Comparison of ENCODE assay signal across 20 mouse cellular contexts in genomic region chr6:147607613-147608012, GRCm38 (mm10).
DNase-seq lines count a peak whose midpoint lies in the region; ATAC-seq and TF ChIP-seq lines count a peak whose summit lies in the region.
"Had no signal": no experiment of that assay in that cellular context is flagged by ENCODE, and none has a peak within 500 bp of the region (broad histone marks: within the 10 kb centered on the region; RNA-seq: fewer than 3 reads in every experiment).

No protein-coding gene starts in this region.

- 0 out of 2 replicates have a peak, but pooled peaks have one; percentile 27 for ATAC-seq in heart, embryonic 12.5 days (ENCODE audit: insufficient number of reproducible peaks, low FRiP score)
- ATAC-seq in midbrain, embryonic 11.5 days (ENCODE audit: low FRiP score), result peak; percentile 49
- no peak for ATAC-seq in midbrain, postnatal 0 days (ENCODE audit: low FRiP score)
- ATAC-seq: hindbrain, postnatal 0 days; Patski had no signal

- H3K9ac ChIP-seq in heart, embryonic 12.5 days, result no peak overlapping the region
- H3K9ac ChIP-seq in heart, adult 2 months (ENCODE audit: low read depth, low read length), result no peak overlapping the region
- H3K9ac ChIP-seq in midbrain, embryonic 11.5 days (ENCODE audit: low read length), result no peak overlapping the region
- H3K9ac ChIP-seq in midbrain, postnatal 0 days (replicated peaks; ENCODE audit: low read length, poor library complexity, severe bottlenecking), result no peak overlapping the region
- H3K9ac ChIP-seq: embryonic facial prominence, embryonic 12.5 days; liver, embryonic 14.5 days; midbrain, embryonic 12.5 days had no signal

- no peaks in the 10 kb centered on the region for H3K36me3 ChIP-seq in heart, embryonic 12.5 days
- H3K36me3 ChIP-seq in heart, adult 2 months (ENCODE audit: control insufficient read depth, insufficient read depth, low read length), result no peaks in the 10 kb centered on the region
- no peaks in the 10 kb centered on the region for H3K36me3 ChIP-seq in midbrain, embryonic 11.5 days (ENCODE audit: control insufficient read depth, insufficient read depth, low read length)
- no peaks in the 10 kb centered on the region for H3K36me3 ChIP-seq in midbrain, postnatal 0 days (ENCODE audit: insufficient read depth, low read length)
- H3K36me3 ChIP-seq: embryonic facial prominence, embryonic 12.5 days; midbrain, embryonic 12.5 days had no signal

- DNase-seq in heart, adult 2 months, result no peak
- DNase-seq in midbrain, embryonic 11.5 days (ENCODE audit: low spot score, missing footprints), result peak; percentile 81
- no peak for DNase-seq in midbrain, postnatal 0 days (ENCODE audit: low spot score)
- peak; percentile 49 to 66 for DNase-seq in layer of hippocampus, adult 2 months (ENCODE audit: low spot score in 2 of 2)
- DNase-seq in telencephalon, adult 2 months (ENCODE audit: low read depth, low spot score), result peak; percentile 31
- no peak for DNase-seq in Muller cell, postnatal 12 days (ENCODE audit: inconsistent ontology term)
- DNase-seq: cerebellum, adult 11 months; cerebellum, postnatal 36 days; heart, adult 18-20 months; heart, postnatal 36 days; kidney, adult 18-20 months; kidney, postnatal 25 days; lung, postnatal 10 days had no signal

- H3K9me3 ChIP-seq in heart, embryonic 12.5 days (replicated peaks), result no peaks in the 10 kb centered on the region
- no peaks in the 10 kb centered on the region for H3K9me3 ChIP-seq in midbrain, embryonic 11.5 days (ENCODE audit: control insufficient read depth, low read length)
- no peaks in the 10 kb centered on the region for H3K9me3 ChIP-seq in midbrain, postnatal 0 days (ENCODE audit: low read length)
- H3K9me3 ChIP-seq: embryonic facial prominence, embryonic 12.5 days; midbrain, embryonic 12.5 days had no signal

- H3K4me1 ChIP-seq in heart, embryonic 12.5 days (replicated peaks), result peaks cover 26% of the 10 kb centered on the region
- no peaks in the 10 kb centered on the region for H3K4me1 ChIP-seq in heart, adult 2 months (ENCODE audit: control insufficient read depth, insufficient read depth, low read length)
- H3K4me1 ChIP-seq in midbrain, embryonic 11.5 days (ENCODE audit: control insufficient read depth, insufficient read depth, low read length), result peaks cover 2% of the 10 kb centered on the region; the same call in 1 of the 2 replicates
- no peaks in the 10 kb centered on the region for H3K4me1 ChIP-seq in midbrain, postnatal 0 days (ENCODE audit: insufficient read depth, low read length)
- H3K4me1 ChIP-seq: embryonic facial prominence, embryonic 12.5 days had no signal

- no peak for TF ChIP-seq CTCF in heart, adult 2 months (IDR thresholded peaks at IDR 0.05)
- TF ChIP-seq CTCF in midbrain, postnatal 0 days (IDR thresholded peaks at IDR 0.05), result no peak
- no peak for TF ChIP-seq CTCF in layer of hippocampus, adult 2 months (conservative IDR thresholded peaks at IDR 0.05)

- no peak overlapping the region for H3K4me3 ChIP-seq in heart, embryonic 12.5 days
- no peak overlapping the region for H3K4me3 ChIP-seq in heart, adult 2 months
- no peak overlapping the region for H3K4me3 ChIP-seq in midbrain, embryonic 11.5 days (ENCODE audit: low read depth, low read length)
- no peak overlapping the region for H3K4me3 ChIP-seq in midbrain, postnatal 0 days (ENCODE audit: low read depth, low read length)
- H3K4me3 ChIP-seq in layer of hippocampus, adult 2 months, result no peak overlapping the region
- H3K4me3 ChIP-seq: embryonic facial prominence, embryonic 12.5 days; midbrain, embryonic 12.5 days had no signal

- 42% methylated on average over 6 of the region's 6 CpGs for WGBS in heart, embryonic 12.5 days
- WGBS in heart, adult 2 months, result 69% methylated on average over 6 of the region's 6 CpGs
- 47% methylated on average over 6 of the region's 6 CpGs for WGBS in midbrain, embryonic 11.5 days
- 44% methylated on average over 6 of the region's 6 CpGs for WGBS in midbrain, postnatal 0 days

- no peak overlapping the region for H3K4me2 ChIP-seq in heart, embryonic 12.5 days
- H3K4me2 ChIP-seq in midbrain, embryonic 11.5 days, result no peak overlapping the region
- H3K4me2 ChIP-seq in midbrain, postnatal 0 days (ENCODE audit: low read depth, low read length, poor library complexity, severe bottlenecking), result no peak overlapping the region
- H3K4me2 ChIP-seq: embryonic facial prominence, embryonic 12.5 days; midbrain, embryonic 12.5 days had no signal

- TF ChIP-seq EP300 in heart, adult 2 months (IDR thresholded peaks at IDR 0.05; ENCODE audit: insufficient read depth, low read depth, low read length), result no peak

- no peak for TF ChIP-seq POLR2A in heart, adult 2 months (IDR thresholded peaks at IDR 0.05; ENCODE audit: insufficient read depth, low read depth, low read length)

- no peaks in the 10 kb centered on the region for H3K27me3 ChIP-seq in heart, embryonic 12.5 days (replicated peaks)
- H3K27me3 ChIP-seq in heart, adult 2 months (ENCODE audit: control insufficient read depth, insufficient read depth, low read length), result no peaks in the 10 kb centered on the region
- H3K27me3 ChIP-seq in midbrain, embryonic 11.5 days (ENCODE audit: control insufficient read depth, insufficient read depth, low read length), result no peaks in the 10 kb centered on the region
- no peaks in the 10 kb centered on the region for H3K27me3 ChIP-seq in midbrain, postnatal 0 days (ENCODE audit: insufficient read depth, low read length)
- H3K27me3 ChIP-seq: CH12.LX; embryonic facial prominence, embryonic 12.5 days; midbrain, embryonic 12.5 days; Patski had no signal

- intact Hi-C loops in heart, adult 2 months (cut with DNase I), result no loop called here

- H3K79me2 ChIP-seq in heart, adult 2 months (replicated peaks; ENCODE audit: control insufficient read depth, insufficient read depth, low read length), result no peaks in the 10 kb centered on the region

- no peak overlapping the region for H3K27ac ChIP-seq in heart, embryonic 12.5 days (ENCODE audit: poor library complexity, severe bottlenecking)
- H3K27ac ChIP-seq in heart, adult 2 months, result no peak overlapping the region
- H3K27ac ChIP-seq in midbrain, embryonic 11.5 days (ENCODE audit: low read depth, low read length), result no peak overlapping the region
- no peak overlapping the region for H3K27ac ChIP-seq in midbrain, postnatal 0 days (ENCODE audit: low read depth, low read length)
- no peak overlapping the region for H3K27ac ChIP-seq in layer of hippocampus, adult 2 months
- H3K27ac ChIP-seq: embryonic facial prominence, embryonic 12.5 days; hindbrain, postnatal 0 days; liver, embryonic 14.5 days; midbrain, embryonic 12.5 days had no signal

Comparison
In these comparisons a context has a peak if more than half of its experiments do, and no peak if none do; other contexts are left out.
1. DNase-seq: peak in midbrain, embryonic 11.5 days (single experiment), layer of hippocampus, adult 2 months (2 of 2) and telencephalon, adult 2 months (single experiment); none in heart, adult 2 months (0 of 2), midbrain, postnatal 0 days (single experiment) and Muller cell, postnatal 12 days (single experiment).